Mouse (Mus musculus) lung, postnatal 4 days (tissue): Measurements from ENCODE around the gene Nrarp.

Experiments used
- DNase-seq, 2 experiments: peaks; one replicate each; pipeline ENCODE4 v3.0.0; 2021

The Nrarp gene

DNA sequence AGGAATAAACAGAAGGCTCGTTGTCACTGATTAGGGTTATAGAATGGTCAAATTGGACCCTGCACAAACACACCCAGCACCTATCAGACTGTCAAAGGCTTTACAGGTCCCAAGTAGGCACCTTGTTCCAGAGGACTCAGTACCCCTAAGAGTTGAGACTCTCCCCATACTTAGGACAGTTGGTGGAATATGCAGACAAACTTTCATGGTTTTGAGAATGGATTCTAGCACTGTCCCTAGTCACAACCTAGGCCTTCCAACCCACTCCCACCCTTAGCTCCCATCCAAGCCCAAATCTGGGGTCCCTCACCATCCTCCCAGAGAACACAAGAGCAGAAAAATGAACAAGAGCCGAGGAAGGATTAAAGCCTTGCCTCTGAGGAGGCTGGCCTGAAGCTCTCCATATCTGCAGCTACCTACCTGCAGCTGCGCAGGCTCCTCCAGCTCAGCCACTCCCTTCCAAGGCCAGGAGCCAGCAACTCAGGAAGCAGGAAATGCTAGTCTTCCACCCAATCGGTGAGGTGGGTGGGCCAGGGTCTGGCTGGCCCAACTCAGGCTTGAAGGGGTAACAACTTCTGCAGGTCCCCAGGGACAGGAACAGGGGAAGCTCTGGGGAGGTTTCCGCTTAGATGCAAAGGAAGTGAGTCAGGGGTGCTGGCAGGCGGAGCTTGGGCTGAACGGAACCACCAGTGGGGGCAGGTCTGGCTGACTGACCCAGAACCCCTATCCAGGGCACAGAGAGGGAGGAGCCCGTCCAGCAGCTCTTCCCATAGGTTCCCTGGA, 15.8 kb downstream of the Nrarp start, which contains the start of gene Tor4a:
Tor4a (minus strand) TSS at position 715 of the 783 bp plus-strand sequence.
- DNase-seq, result peak; percentile 90 to 94

DNA sequence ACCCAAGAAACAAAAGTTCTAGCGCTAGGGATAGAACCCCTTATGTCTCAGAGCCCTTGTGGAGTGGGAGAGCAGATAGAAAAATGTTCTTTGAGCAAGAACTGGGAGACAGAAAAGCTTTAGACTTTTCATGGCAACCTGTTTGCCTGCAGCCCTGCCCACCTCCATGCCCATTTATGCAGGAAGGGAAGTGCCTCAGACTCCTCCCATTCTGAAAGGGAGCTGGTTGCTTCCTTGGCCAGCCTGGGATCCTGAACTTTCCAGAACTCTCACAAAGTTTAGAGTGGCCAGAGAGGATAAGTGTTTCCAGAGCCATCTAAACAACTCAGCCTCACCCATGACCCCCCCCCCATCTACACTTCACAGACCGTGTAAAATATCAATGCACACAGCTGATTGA, 16.6 kb downstream of the Nrarp start:
- DNase-seq, result peak in 1 of 2 experiments; percentile 40

GRCm38 (mm10) chr2:25197946-25198345, 17.4 kb downstream of the Nrarp start:
- DNase-seq, result no peak

DNA sequence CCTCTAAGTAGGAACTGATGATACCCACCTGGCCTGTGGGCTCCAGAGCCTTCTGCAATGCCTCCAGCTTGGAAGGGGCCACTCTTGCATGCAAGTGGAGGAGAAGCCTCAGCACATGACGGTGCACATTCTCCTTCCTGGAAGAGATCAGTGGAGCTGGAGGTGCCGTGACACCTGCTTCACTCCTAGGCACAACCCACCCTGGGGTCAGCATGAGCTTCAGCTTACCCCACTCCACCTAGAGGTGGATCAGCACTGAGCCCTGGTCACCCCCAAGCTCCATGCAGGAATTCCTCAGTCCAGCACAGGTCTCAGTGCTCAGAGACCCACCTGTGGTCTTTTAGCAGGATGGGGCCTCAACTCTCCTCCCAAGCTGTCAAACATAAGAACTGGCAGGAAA, 20.1 kb downstream of the Nrarp start:
- DNase-seq, result no peak

DNA sequence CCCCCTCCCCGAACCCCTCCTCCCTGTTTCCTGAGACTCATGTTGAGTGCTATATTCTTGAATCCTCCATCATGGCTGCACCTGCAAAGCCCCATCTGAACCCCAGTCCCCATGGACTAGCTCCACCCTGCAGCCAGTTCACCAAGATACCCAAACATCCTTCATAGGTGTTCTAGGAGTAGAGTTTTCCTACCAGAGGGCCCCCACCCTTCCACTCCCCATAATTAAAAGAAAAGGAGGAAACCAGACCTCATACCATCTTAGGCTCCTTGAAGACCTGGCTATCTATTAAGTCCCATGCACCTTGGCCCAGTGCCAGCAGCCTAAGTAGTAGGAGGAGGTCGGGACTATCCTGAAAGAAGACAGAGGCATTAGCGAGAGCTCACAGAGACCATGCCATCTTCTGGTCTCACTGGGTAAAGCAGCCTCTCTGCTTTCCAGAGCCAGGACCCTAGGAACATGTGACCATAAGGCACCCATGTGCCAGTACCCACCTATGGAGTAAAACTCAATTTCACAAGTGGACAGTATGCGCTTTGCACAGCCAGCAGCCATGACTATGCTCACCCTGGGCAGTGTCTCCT, 23.2 kb downstream of the Nrarp start:
- DNase-seq, result no peak

DNA sequence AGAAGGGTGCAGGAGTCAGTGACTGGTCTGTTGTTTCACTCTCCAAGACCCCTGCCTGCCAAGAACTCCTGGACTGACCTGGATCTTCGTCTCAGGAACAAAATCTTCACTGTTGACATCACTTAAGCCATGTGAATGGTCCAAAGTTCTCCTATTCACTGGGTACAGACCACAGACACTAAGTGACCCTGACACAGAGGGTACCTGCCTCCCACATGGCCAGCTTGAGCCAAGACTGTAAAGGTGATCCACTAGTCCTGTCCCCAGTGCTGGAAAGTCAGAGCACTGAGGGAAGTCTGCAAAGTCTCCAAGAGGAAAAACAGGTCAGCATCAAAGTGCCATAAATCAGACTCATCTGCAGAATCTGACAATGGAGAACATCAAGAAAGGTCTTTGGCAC, 27.0 kb downstream of the Nrarp start:
- DNase-seq, result no peak

- no peak for DNase-seq
Measured at GRCm38 (mm10) chr2:25210686-25211085, 30.1 kb downstream of the Nrarp start.

GRCm38 (mm10) chr2:25211121-25211670, 30.6 kb downstream of the Nrarp start, which contains the start of gene Nelfb:
Gene Nelfb (minus strand): TSS chr2:25211489.
- DNase-seq, result peak; percentile 95 to 96

DNA sequence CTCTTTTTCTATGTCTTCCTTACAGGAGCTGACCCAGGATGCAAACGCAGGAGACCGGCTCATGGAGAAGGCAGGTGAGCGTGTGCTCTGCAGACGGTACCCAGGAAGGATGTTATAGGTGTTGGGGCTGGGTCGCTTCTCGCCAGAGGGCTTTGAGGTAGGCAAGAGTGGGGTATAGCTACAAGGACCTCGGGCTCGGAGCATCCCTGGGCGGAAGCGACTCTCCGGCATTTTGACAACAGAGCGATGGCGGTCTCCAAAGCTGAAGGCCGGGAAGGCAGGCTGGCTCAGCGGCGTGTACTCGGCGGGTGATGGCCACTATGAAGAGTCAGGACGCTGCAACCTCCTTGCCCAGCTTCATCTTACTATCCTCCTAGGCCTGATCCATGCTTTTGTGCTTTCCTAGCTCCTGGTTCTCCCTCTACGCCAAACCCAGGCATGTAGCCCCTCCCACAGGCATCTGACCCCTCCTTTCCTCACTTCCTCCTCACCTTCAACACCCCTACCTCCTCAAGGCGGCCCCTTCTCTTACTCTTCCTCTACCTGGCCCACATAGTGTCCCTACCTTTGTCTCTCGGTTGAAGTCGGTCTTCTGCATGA, 32.8 kb downstream of the Nrarp start:
- no peak for DNase-seq

DNA sequence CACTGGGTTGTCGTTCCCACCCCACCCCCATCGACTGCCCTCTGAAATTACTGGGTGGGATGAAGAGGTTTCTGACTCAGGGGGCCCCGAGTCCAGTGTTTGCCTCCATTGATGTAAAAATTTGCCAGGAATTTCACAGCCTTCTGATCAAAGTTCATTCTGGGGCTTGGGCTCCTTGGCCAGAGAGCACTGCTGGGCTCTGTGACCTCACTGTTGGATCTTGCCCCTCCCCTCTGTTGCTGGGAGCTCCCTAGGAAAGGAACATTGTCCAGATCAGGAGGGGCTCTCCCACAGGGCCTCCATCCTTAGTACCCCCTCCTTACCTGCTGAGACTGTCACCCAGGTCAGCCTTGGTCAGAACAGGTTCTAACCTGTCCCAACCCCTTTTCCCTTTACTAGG, 33.9 kb downstream of the Nrarp start, which contains the start of gene Stpg3:
Stpg3 (minus strand) TSS at position 194 of the 400 bp plus-strand sequence.
- DNase-seq, result no peak

GRCm38 (mm10) chr2:25217666-25218065, 37.1 kb downstream of the Nrarp start:
- no peak for DNase-seq

GRCm38 (mm10) chr2:25218445-25218844, 37.9 kb downstream of the Nrarp start, which contains the start of gene Fam166a:
Gene Fam166a (plus strand): TSS chr2:25218745.
- DNase-seq, result no peak

GRCm38 (mm10) chr2:25221331-25221772, 40.8 kb downstream of the Nrarp start:
- peak in 1 of 2 experiments; percentile 3 for DNase-seq

- DNase-seq, result peak; percentile 86 to 91
Measured at GRCm38 (mm10) chr2:25223681-25224491, 43.3 kb downstream of the Nrarp start.

DNA sequence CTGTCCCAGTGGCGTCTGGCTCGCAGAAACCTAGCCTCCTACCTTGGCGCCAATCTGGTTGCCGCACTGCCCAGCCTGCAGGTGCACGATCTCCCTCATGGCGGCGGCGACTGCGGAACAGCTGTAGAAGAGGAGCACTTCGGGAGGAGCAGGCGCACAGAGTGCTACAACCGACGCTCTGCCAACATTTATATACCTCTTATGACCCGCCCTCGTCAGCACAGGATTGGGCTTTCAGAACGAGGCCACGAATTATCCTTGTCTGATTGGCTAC, 43.9 kb downstream of the Nrarp start, which contains the start of gene Tubb4b:
Tubb4b (minus strand) TSS at position 211 of the 274 bp plus-strand sequence.
- DNase-seq, result no peak

DNA sequence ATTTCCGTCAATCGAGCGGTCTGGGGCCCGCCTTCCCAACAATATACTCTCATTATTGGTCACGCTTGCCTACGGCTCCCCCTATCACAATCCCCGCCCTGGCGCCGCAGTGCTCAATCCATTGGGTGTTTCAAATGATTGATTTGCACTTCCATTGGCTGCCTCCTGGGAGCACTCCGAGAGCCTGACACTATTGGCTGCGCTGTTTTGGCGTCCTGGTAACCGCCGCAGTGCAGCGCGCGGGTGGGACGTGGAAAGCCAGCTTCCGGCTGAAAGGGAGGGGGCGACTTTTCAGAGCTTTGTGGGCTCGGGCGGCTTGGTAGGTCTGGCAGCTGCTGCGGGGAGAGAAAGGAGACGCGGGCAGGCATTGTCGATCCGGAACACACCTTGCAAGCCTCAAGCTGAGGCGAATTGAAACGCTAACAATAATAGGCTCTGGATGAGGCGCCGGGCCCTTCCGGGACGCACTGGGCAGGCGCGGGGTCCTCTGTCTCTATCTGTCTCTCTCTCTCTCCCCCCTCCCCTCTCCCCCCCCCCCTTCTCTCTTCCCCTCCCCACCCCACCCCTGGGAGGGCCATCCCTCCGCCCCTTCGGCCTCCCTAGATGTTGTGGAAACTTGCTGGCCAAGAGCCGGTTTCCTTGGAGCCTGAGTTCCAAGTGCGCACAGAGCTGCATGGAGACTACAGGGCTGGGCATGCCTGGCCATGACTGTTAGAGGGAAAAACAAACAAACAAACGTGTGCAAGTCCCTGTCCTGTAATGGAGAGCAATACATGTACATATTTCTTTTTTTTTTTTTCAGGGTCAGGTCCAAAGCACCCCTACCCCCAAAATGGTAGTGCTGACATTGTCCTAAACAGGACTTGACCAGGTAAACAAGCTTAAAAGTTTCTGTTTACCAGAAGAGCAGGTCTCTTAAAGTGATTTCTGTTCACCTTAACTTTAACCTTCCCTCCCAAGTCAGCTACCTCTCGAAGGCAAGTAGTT, 44.5 kb downstream of the Nrarp start:
- peak; percentile 98 to 100 for DNase-seq

GRCm38 (mm10) chr2:25225811-25226379, 45.3 kb downstream of the Nrarp start:
- DNase-seq, result no peak

GRCm38 (mm10) chr2:25226864-25227263, 46.3 kb downstream of the Nrarp start:
- no peak for DNase-seq

DNA sequence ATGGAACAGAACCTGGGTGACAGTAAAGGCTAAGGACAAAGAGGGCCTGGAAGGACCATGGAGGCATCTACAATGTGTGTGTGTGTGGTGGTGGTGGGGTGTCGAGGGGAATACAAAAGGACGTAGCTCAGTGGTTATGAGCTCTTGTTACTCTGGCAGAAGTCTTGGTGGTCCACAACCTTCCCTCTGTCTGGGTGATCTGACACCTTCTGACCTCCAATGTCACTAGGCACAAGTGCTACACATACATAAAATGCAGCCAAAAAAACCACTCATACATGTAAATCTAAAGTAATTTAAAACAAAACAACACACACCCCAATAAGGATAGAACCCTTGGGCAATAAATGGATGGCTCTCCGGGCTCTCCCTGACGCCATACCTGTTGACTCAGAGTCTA, 46.8 kb downstream of the Nrarp start:
- DNase-seq, result no peak

- peak; percentile 93 to 96 for DNase-seq
Measured at GRCm38 (mm10) chr2:25228431-25228889, 47.9 kb downstream of the Nrarp start.
